Mouse (Mus musculus) megakaryocyte-erythroid progenitor cell, adult 5-6 weeks (primary cell): ENCODE measurements around the gene Parl. TPM values are rescaled to one million over a fixed set of nuclear protein-coding genes. Genes with fewer than 3 reads are reported as not detected.

Experiments
- ATAC-seq: replicated peaks from 2 replicates; pipeline ENCODE4 v1.8.0; 2016; ENCODE audit warnings: mild to moderate bottlenecking, inconsistent platforms; ENCODE audit not compliant: severe bottlenecking, poor library complexity, low FRiP score, low TSS enrichment
- total RNA-seq, 2 experiments: library from RNA; stranded (forward) in 1 of 2; stranded (reverse) in 1 of 2; fragments of 200-1000, 215-1000 nt in 1 of 2; fragments of >200 nt in 1 of 2; fragmentation: Nextera tagmentation in 1 of 2; gene quantifications; 2 replicates each; pipeline ENCODE4 v1.2.3; 2014 to 2017

Parl gene
- total RNA-seq (2014; fragmentation: Nextera tagmentation): 59.2 and 60.9 TPM in 2 replicates
- total RNA-seq (2017): 101 and 125 TPM in 2 replicates

GRCm38 (mm10) chr16:20301770-20302649 is at the start of gene Parl:
Parl (minus strand) TSS chr16:20302387.
- ATAC-seq: peak; percentile 97

GRCm38 (mm10) chr16:20345464-20345863 is 43.3 kb upstream of the Parl start:
- ATAC-seq: no peak

GRCm38 (mm10) chr16:20338616-20339015 is 36.4 kb upstream of the Parl start:
- no peak for ATAC-seq

GRCm38 (mm10) chr16:20334918-20335317 is 32.7 kb upstream of the Parl start:
- ATAC-seq: no peak

- ATAC-seq: no peak
Measured at GRCm38 (mm10) chr16:20328306-20328705, 26.1 kb upstream of the Parl start.

- no peak for ATAC-seq
Measured at GRCm38 (mm10) chr16:20325286-20325685, 23.1 kb upstream of the Parl start, which contains the start of gene Cyp2ab1. Cyp2ab1 (minus strand) TSS chr16:20325404.

- ATAC-seq: no peak
Measured at GRCm38 (mm10) chr16:20323907-20324306, 21.7 kb upstream of the Parl start.

DNA sequence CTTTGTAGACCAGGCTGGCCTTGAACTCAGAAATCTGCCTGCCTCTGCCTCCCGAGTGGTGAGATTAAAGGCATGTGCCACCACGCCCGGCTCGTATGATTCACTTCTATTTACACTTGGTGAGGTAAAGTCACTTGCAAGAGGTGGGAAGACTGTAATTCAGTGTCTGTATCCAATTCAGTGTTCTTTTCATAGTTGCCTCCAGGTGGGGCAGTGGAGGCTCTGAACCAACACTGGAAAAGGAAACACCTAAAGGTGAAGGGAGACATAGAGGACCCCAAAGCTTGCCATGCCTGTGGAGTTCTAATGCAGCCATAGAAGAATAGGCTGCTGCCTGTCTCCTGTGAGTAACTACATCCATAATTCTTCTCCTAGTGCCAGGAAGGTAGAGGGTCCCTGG is 20.1 kb upstream of the Parl start:
- ATAC-seq: peak; percentile 59; the same call in 1 of the 2 replicates

DNA sequence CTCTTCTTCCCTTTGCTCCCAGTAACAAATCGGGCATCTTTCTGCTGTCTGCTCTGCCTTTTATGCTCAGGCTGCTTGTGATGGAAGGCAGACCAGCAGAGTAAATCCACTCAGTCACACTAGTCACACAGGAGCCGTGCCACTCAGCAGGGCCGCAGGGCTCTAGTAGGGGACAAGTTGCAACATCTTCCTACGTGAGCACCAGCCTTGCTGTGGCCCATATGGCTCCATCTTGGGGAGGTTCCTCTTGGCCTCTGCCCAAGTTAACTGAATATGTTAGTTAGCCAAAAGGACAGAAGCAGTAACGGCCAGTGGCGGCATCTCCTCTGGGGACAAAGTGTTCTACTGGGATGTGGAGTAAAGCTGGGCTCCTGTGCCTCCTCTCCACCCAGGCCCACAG is 14.6 kb upstream of the Parl start:
- ATAC-seq: no peak

DNA sequence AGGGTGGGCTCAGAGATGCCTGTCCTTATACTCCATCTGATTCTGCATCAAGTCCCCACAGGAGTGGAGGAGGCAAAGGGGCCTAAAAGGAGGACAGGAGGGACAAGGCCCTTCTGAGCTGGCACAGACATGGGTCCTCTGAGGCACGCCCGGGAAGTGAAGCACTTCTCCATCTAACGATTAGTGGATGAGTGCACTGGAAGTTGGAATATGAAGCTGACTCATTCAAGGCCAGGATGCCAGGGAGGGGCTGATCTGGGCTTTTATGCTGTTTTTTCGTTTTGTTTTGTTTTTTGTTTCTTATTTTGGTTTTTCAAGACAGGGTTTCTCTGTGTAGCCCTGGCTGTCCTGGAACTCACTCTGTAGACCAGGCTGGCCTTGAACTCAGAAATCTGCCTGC is 13.1 kb upstream of the Parl start:
- no peak for ATAC-seq

GRCm38 (mm10) chr16:20312272-20312671 is 10.1 kb upstream of the Parl start:
- no peak for ATAC-seq

DNA sequence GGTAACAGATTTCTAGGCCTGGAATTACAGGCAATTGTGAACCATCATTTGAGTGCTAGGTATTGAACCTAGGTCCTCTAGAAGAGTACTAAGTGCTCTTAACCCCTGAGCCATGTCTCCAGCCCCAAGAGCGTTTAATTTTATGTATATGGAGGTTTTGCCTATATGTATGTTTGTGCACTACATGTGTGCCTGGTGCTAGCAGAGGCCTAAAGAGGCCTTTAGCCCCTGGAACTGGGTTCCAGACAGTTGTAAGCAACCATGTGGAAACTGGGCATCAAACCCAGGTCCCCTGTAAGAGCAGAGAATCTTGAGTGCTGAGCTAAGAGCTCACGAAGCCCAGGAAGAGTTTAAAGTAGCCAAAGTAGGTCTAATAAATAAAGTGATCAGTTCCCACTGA is 2.1 kb downstream of the Parl start:
- no peak for ATAC-seq

GRCm38 (mm10) chr16:20280238-20280637 is 21.9 kb downstream of the Parl start:
- ATAC-seq: no peak

DNA sequence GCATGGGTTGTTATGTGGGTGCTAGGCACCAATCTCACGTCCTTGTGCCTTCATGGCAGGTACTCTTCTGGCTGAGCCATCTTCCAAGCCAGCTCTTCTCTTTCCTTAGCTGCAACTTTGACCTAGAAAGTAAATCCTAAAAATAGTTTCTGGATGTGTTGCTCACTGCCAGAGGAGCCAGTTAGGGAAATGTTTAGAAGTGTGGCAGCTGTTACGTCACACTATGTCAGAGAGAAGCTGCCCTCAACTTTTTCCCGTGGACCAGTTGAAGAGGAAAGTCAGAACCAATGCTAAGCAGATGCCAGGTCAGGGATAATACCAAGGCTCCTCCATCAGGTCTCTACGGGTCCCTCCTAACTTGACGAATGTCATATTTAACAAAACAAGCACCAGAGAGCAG is 22.8 kb downstream of the Parl start:
- ATAC-seq: no peak

GRCm38 (mm10) chr16:20272994-20273393 is 29.2 kb downstream of the Parl start:
- ATAC-seq: no peak

DNA sequence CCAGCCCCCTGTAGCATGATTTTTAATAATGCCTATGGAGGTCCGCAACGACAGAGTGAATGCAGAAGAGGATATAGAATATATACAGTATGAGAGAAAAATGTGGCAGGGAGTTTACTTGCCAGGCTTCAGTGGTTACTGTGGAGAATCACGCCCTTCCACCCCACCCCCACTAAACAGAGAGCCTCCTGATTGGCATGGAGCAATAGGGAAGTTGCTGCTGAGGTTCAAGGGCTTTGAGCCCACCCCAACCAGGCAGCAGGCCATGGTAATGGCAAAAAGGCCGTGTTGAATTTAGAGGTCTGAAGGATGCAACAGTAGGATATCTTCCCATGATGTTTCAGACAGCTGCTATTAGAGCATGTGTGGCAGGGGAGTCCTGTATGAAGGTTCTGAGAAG is 30.8 kb downstream of the Parl start:
- no peak for ATAC-seq

- no peak for ATAC-seq
Measured at GRCm38 (mm10) chr16:20265089-20265488, 37.1 kb downstream of the Parl start.

DNA sequence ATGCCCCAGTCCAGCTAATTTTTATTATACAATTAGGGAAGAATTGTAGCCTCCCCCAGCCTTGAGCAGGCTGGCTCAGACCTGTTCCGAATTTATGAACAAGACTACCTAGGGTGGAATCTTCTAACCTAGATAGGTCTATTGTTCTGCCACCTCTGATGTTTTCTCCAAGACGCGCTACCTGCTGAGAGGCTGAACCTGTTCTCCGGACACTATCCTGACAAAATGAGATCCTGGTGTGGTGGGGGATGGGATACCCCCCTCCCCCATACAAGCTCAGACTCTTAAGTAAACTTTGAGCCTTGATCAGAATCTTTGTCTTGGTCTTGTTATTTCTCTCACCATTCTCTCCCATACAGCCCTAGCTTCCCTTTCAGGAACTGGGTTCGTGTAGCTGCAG is 44.3 kb downstream of the Parl start:
- ATAC-seq: no peak

- no peak for ATAC-seq
Measured at GRCm38 (mm10) chr16:20248442-20249174, 53.6 kb downstream of the Parl start.

DNA sequence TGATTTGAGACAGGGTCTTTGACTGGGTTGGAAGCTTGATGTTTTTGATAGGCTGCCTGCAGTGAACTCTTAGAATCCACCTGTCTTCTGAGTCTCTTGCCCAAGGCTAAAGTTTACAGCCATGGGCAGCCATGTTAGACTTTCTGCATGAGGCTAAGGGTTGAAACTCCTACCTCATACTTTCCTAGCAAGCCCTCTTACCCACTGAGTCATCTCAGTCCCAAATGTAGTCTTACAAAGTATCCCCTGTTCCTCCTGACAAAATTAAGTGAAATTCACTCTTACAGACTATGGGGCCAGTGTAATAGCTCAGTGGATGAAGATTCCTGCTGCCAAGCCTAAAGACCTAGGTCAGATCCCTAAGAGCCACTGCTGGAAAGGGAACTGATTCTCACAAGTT is 55.1 kb downstream of the Parl start:
- no peak for ATAC-seq
